Mouse (Mus musculus) heart, postnatal 0 days (tissue): ENCODE data around the gene Olfr1312. TPM values are rescaled to one million over a fixed set of nuclear protein-coding genes. Genes with fewer than 3 reads are reported as not detected.

Source experiments
- ATAC-seq: fragments of 200-750 bp; cut with Nextera tagmentation; 2 replicates; pipeline ENCODE4 v1.8.0; 2017; ENCODE audit warnings: low read depth, moderate number of reproducible peaks, moderate library complexity; ENCODE audit not compliant: insufficient read depth
- DNase-seq: peaks from one replicate; pipeline ENCODE4 v3.0.0-alpha.2; 2016; ENCODE audit warnings: low spot score
- H3K27ac ChIP-seq: fragments of 300-500 bp; sonication (generic); 2 replicates; pipeline ENCODE4 v1.5.1; 2014; ENCODE audit warnings: low read depth, mild to moderate bottlenecking
- H3K27me3 ChIP-seq: fragments of 300-500 bp; sonication (generic); 2 replicates; pipeline ENCODE4 v1.6.1; 2014; ENCODE audit warnings: low read length, mixed read lengths; ENCODE audit not compliant: control insufficient read depth, insufficient read depth
- H3K36me3 ChIP-seq: fragments of 300-500 bp; sonication (generic); replicated peaks from 2 replicates; pipeline ENCODE4 v1.6.1; 2014; ENCODE audit warnings: low read length, mixed read lengths; ENCODE audit not compliant: control insufficient read depth, insufficient read depth
- H3K4me1 ChIP-seq: fragments of 300-500 bp; sonication (generic); 2 replicates; pipeline ENCODE4 v1.6.1; 2014; ENCODE audit warnings: antibody characterized with exemption; ENCODE audit not compliant: control insufficient read depth, insufficient read depth
- H3K4me2 ChIP-seq: fragments of 300-500 bp; sonication (generic); 2 replicates; pipeline ENCODE4 v1.6.1; 2014; ENCODE audit warnings: low read depth, mild to moderate bottlenecking, low read length, moderate library complexity
- H3K4me3 ChIP-seq: fragments of 300-500 bp; sonication (generic); 2 replicates; pipeline ENCODE4 v1.5.1; 2014; ENCODE audit warnings: low read depth, low read length
- H3K9ac ChIP-seq: fragments of 300-500 bp; sonication (generic); replicated peaks from 2 replicates; pipeline ENCODE4 v1.6.1; 2014; ENCODE audit warnings: low read depth, low read length, mixed read lengths
- H3K9me3 ChIP-seq: fragments of 300-500 bp; sonication (generic); replicated peaks from 2 replicates; pipeline ENCODE4 v1.6.1; 2016; ENCODE audit warnings: low read length; ENCODE audit not compliant: control insufficient read depth
- CTCF ChIP-seq: IDR thresholded peaks from 2 replicates; pipeline ENCODE4 v1.5.1; 2016; ENCODE audit warnings: antibody characterized with exemption, control low read depth, low read depth
- EP300 ChIP-seq: IDR thresholded peaks from 2 replicates; pipeline ENCODE4 v1.6.1; 2016; ENCODE audit warnings: antibody characterized with exemption, low read depth
- WGBS: fragments of 180-500 bp; shearing (Covaris S2); extraction: QIAGEN DNeasy Blood & Tissue Kit; methylation state at CpG from one replicate; pipeline ENCODE4 v1.1.7; 2014; 5-methylcytosine and 5-hydroxymethylcytosine counted together
- polyA plus RNA-seq: library from polyadenylated mRNA; unstranded; fragments of >200 nt; fragmentation: Nextera tagmentation; extraction: Ambion mirVana; gene quantifications from 2 replicates; pipeline ENCODE4 v1.2.1, GENCODE M21; 2015
- total RNA-seq: library from RNA; depleted of rRNA; stranded (reverse); fragments of >200 nt; gene quantifications from 2 replicates; pipeline ENCODE4 v1.2.3, GENCODE M21; 2014; ENCODE audit warnings: low replicate concordance; rRNA removed

The Olfr1312 gene
- total and polyA plus RNA-seq, 2 experiments from 2014 or later = not detected

DNA sequence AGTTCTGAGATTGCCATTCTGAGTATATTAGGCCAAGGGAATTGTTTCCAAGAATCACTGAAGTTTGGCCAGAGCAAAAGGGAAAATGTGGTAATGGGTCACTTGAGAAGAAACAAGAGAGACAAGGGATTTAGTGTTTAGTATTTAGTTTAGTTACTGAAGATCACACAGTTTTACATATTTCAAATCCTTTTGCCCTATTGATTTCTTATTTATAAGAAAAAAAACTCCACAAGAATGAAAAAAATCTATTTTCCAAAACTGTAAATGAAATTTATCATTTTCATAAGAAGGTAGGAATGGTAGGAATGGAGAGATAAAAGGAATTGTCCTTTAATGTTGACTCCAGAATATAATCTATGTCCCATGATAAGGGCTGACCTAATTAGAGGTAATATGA lies 37.4 kb downstream of the Olfr1312 start, which contains the start of gene Olfr1310:
Olfr1310 (minus strand) TSS at position 101 of the 400 bp plus-strand sequence.
- no peak for DNase-seq
- Histone ChIP-seq H3K36me3 (no peaks in the 10 kb centered on the region), H3K27me3 (no peaks in the 10 kb centered on the region), H3K4me3 (no peak within 1 kb of the TSS), H3K27ac (no peak within 1 kb of the TSS), H3K9ac (no peak within 1 kb of the TSS), H3K4me2 (no peak within 1 kb of the TSS), H3K9me3 (no peaks in the 10 kb centered on the region), H3K4me1 (no peaks in the 10 kb centered on the region)
- ATAC-seq = no peak
- TF ChIP-seq CTCF = no peak
- no peak for TF ChIP-seq EP300

DNA sequence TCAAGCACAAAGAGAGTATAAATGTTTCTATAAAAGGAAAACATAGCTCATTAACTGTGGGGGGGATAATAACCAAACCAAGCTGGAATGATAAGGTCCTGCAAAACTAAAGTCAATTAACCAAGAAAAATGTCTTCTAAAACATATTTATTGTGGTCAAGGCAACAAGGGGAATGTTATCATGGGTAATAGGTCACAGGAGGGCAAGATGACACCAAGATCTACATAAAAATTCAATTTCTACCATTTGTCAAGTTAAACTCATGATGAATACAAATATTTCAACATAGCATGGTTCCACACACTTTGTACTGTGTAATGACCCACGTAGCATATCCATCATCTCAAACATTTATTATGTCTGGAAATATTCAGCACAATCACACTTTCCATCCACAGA lies 59.9 kb downstream of the Olfr1312 start, which contains the start of gene Olfr1309:
Olfr1309 (minus strand) TSS at position 101 of the 400 bp plus-strand sequence.
- no peaks in the 10 kb centered on the region for H3K36me3 ChIP-seq
- TF ChIP-seq EP300 (no peak), CTCF (no peak)
- DNase-seq = no peak
- WGBS = 36% methylated on average over 1 of the region's 1 CpGs
- no peaks in the 10 kb centered on the region for H3K9me3 ChIP-seq
- H3K27ac ChIP-seq = no peak within 1 kb of the TSS
- H3K4me1 ChIP-seq = no peaks in the 10 kb centered on the region
- no peak within 1 kb of the TSS for H3K4me3 ChIP-seq
- no peak for ATAC-seq
- no peak within 1 kb of the TSS for H3K4me2 ChIP-seq
- no peak within 1 kb of the TSS for H3K9ac ChIP-seq
- no peaks in the 10 kb centered on the region for H3K27me3 ChIP-seq

Other genes starting within 250 kb of the Olfr1312 start
- gene Olfr1303, start 229.9 kb downstream of the Olfr1312 start, total RNA-seq = not detected in 2 replicates
- not detected in 2 replicates for gene Olfr1303, start 229.9 kb downstream of the Olfr1312 start, polyA plus RNA-seq
- gene Olfr1305, start 173.1 kb downstream of the Olfr1312 start, total RNA-seq = not detected in 2 replicates
- gene Olfr1305, start 173.1 kb downstream of the Olfr1312 start, polyA plus RNA-seq = not detected in 2 replicates
- gene Olfr1306, start 134.0 kb downstream of the Olfr1312 start, total RNA-seq = not detected in 2 replicates
- gene Olfr1306, start 134.0 kb downstream of the Olfr1312 start, polyA plus RNA-seq = not detected in 2 replicates
- not detected in 2 replicates for gene Olfr1307, start 100.8 kb downstream of the Olfr1312 start, total RNA-seq
- not detected in 2 replicates for gene Olfr1307, start 100.8 kb downstream of the Olfr1312 start, polyA plus RNA-seq
- not detected in 2 replicates for gene Olfr1308, start 85.3 kb downstream of the Olfr1312 start, total RNA-seq
- not detected in 2 replicates for gene Olfr1308, start 85.3 kb downstream of the Olfr1312 start, polyA plus RNA-seq
- gene Olfr1309, start 60.0 kb downstream of the Olfr1312 start, total RNA-seq = not detected in 2 replicates
- not detected in 2 replicates for gene Olfr1309, start 60.0 kb downstream of the Olfr1312 start, polyA plus RNA-seq
- gene Olfr1310, start 37.5 kb downstream of the Olfr1312 start, total RNA-seq = not detected in 2 replicates
- gene Olfr1310, start 37.5 kb downstream of the Olfr1312 start, polyA plus RNA-seq = not detected in 2 replicates
- not detected in 2 replicates for gene Olfr1311, start 25.8 kb downstream of the Olfr1312 start, total RNA-seq
- not detected in 2 replicates for gene Olfr1311, start 25.8 kb downstream of the Olfr1312 start, polyA plus RNA-seq
- gene Olfr1313, start 27.6 kb upstream of the Olfr1312 start, total RNA-seq = not detected in 2 replicates
- not detected in 2 replicates for gene Olfr1313, start 27.6 kb upstream of the Olfr1312 start, polyA plus RNA-seq
- gene Olfr1314, start 46.5 kb upstream of the Olfr1312 start, total RNA-seq = not detected in 2 replicates
- not detected in 2 replicates for gene Olfr1314, start 46.5 kb upstream of the Olfr1312 start, polyA plus RNA-seq
- not detected in 2 replicates for gene Olfr1315-ps1, start 65.2 kb upstream of the Olfr1312 start, total RNA-seq
- gene Olfr1315-ps1, start 65.2 kb upstream of the Olfr1312 start, polyA plus RNA-seq = not detected in 2 replicates
- not detected in 2 replicates for gene Olfr1316, start 84.7 kb upstream of the Olfr1312 start, total RNA-seq
- gene Olfr1316, start 84.7 kb upstream of the Olfr1312 start, polyA plus RNA-seq = not detected in 2 replicates
- gene Olfr1317, start 90.1 kb upstream of the Olfr1312 start, total RNA-seq = not detected in 2 replicates
- not detected in 2 replicates for gene Olfr1317, start 90.1 kb upstream of the Olfr1312 start, polyA plus RNA-seq
- not detected in 2 replicates for gene Olfr1318, start 104.0 kb upstream of the Olfr1312 start, total RNA-seq
- gene Olfr1318, start 104.0 kb upstream of the Olfr1312 start, polyA plus RNA-seq = not detected in 2 replicates
- gene Lpcat4, start 189.2 kb upstream of the Olfr1312 start, total RNA-seq = 5.0 and 10.0 TPM in 2 replicates
- gene Lpcat4, start 189.2 kb upstream of the Olfr1312 start, polyA plus RNA-seq = 3.1 and 3.6 TPM in 2 replicates
- not detected in 2 replicates for gene Nutm1, start 209.1 kb upstream of the Olfr1312 start, total RNA-seq
- not detected in 2 replicates for gene Nutm1, start 209.1 kb upstream of the Olfr1312 start, polyA plus RNA-seq
- gene Nop10, start 211.7 kb upstream of the Olfr1312 start, total RNA-seq = 95.5 and 125 TPM in 2 replicates
- 148 and 154 TPM in 2 replicates for gene Nop10, start 211.7 kb upstream of the Olfr1312 start, polyA plus RNA-seq
- gene Slc12a6, start 215.6 kb upstream of the Olfr1312 start, total RNA-seq = 42.8 and 48.1 TPM in 2 replicates
- gene Slc12a6, start 215.6 kb upstream of the Olfr1312 start, polyA plus RNA-seq = 6.5 and 7.2 TPM in 2 replicates
- not detected in 2 replicates for gene Gm21985, start 216.1 kb upstream of the Olfr1312 start, total RNA-seq
- not detected in 2 replicates for gene Gm21985, start 216.1 kb upstream of the Olfr1312 start, polyA plus RNA-seq